Mouse (Mus musculus) intestine, embryonic 15.5 days (tissue): ENCODE measurements at regions not wholly inside any gene's neighbourhood (a gene's known extent, or its start where the extent isn't known, plus 50 kb on each side); places are given as distances from the start of the nearest gene placed in this dataset.

Experiments used
- ATAC-seq: fragments of 200-750 bp; cut with Nextera tagmentation; 2 replicates; pipeline ENCODE4 v1.8.0; 2017; ENCODE audit warnings: moderate TSS enrichment, moderate library complexity
- H3K27ac ChIP-seq: fragments of 300-500 bp; sonication (generic); 2 replicates; pipeline ENCODE4 v1.5.1; 2015; ENCODE audit warnings: mild to moderate bottlenecking, inconsistent platforms
- H3K27me3 ChIP-seq: fragments of 300-500 bp; sonication (generic); replicated peaks from 2 replicates; pipeline ENCODE4 v1.6.1; 2015; ENCODE audit warnings: inconsistent platforms
- H3K36me3 ChIP-seq: fragments of 300-500 bp; sonication (generic); 2 replicates; pipeline ENCODE4 v1.6.1; 2015; ENCODE audit warnings: inconsistent platforms
- H3K4me1 ChIP-seq: fragments of 300-500 bp; sonication (generic); replicated peaks from 2 replicates; pipeline ENCODE4 v1.6.1; 2015; ENCODE audit warnings: inconsistent platforms
- H3K4me2 ChIP-seq: fragments of 300-500 bp; sonication (generic); replicated peaks from 2 replicates; pipeline ENCODE4 v1.6.1; 2015; ENCODE audit warnings: mild to moderate bottlenecking, inconsistent platforms
- H3K4me3 ChIP-seq: fragments of 300-500 bp; sonication (generic); replicated peaks from 2 replicates; pipeline ENCODE4 v1.5.1; 2015; ENCODE audit warnings: inconsistent platforms
- H3K9ac ChIP-seq: fragments of 300-500 bp; sonication (generic); 2 replicates; pipeline ENCODE4 v1.6.1; 2015; ENCODE audit warnings: inconsistent platforms
- H3K9me3 ChIP-seq: fragments of 300-500 bp; sonication (generic); 2 replicates; pipeline ENCODE4 v1.6.1; 2016; ENCODE audit warnings: inconsistent platforms
- WGBS: fragments of 180-500 bp; shearing (Covaris S2); methylation state at CpG from one replicate; pipeline ENCODE4 v1.1.7; 2015; 5-methylcytosine and 5-hydroxymethylcytosine counted together

DNA sequence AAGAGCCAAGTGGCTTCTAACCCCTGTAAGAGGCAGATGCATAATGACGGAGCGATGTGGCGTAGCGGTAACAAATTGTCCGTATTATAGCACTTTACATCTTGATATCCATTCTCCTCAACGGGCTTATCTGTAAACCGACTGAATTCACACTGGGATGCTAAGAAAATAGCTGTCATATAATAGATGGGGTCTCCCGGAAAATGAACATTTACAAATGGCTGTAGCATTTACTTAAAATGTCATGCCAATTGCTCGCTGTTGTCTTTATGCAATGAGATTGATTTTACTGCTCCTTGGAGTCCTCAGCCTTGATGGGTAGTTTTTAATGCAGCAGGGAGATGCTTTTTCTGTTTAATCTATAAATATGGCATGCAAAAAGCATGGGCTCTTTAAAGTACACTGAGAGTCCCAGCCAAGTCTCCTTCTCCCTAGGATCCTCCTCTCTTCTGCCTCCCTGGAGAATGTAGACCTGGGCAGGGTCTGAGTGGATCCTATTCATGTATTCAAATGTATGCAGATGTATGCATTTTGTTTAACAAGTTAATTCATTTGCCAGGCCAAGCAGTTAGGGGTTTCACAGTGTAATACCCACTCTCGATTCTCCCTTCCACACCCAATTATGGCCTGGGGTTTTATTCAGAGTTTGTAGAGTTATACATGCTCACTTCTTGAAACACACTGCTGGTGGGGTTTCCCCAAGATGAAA lies 233.9 kb upstream of the Sdk2 start:
- Histone ChIP-seq H3K4me1 (no peaks in the 10 kb centered on the region), H3K27me3 (no peaks in the 10 kb centered on the region), H3K4me2 (no peak overlapping the region), H3K36me3 (no peaks in the 10 kb centered on the region), H3K27ac (no peak overlapping the region), H3K9me3 (no peaks in the 10 kb centered on the region), H3K4me3 (no peak overlapping the region), H3K9ac (no peak overlapping the region)
- 85% methylated on average over 10 of the region's 10 CpGs for WGBS
- no peak for ATAC-seq

GRCm38 (mm10) chr11:114296816-114297334 lies 230.0 kb upstream of the Sdk2 start:
- H3K36me3 ChIP-seq: no peaks in the 10 kb centered on the region
- no peak overlapping the region for H3K27ac ChIP-seq
- no peaks in the 10 kb centered on the region; the same call in 1 of the 2 replicates for H3K27me3 ChIP-seq
- ATAC-seq: no peak
- no peak overlapping the region for H3K9ac ChIP-seq
- no peaks in the 10 kb centered on the region for H3K9me3 ChIP-seq
- no peak overlapping the region for H3K4me2 ChIP-seq
- 74% methylated on average over 10 of the region's 10 CpGs for WGBS
- no peak overlapping the region for H3K4me3 ChIP-seq
- no peaks in the 10 kb centered on the region for H3K4me1 ChIP-seq

DNA sequence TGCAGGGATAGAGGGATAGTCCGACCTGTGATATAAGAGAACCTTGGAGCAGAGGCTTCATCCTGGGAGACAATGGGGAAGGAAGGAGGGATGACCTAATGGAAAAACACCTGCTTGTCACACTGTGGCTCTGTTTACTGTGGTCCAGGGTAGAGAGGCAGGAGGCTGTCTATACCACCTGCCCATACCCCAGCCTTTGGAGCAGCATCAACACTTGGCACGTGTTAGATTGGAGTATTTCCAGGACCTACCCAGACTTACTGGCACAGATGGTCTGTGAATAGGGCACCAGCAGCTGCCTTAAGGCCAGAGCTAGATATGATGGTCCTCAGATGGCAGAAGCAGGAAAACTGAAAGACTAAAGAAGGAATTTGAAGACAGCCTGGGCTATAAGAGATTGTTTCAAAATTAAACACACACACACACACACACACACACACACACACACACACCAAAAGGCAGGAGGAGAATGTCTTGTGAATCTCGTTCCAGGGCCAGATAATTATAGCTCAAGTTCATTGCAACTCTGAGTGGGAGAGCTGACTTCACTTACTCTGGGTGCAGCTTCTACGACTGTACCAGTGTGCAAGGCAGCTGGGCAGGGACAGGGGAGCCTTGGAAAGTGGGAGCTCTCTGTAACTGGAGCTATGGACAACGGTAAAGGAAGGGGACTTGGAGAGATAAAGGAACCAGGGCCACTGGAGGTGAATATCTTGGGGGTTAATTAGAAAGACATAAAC lies 227.8 kb upstream of the Sdk2 start:
- Histone ChIP-seq H3K4me2 (no peak overlapping the region), H3K36me3 (no peaks in the 10 kb centered on the region), H3K27ac (no peak overlapping the region), H3K4me1 (no peaks in the 10 kb centered on the region), H3K27me3 (no peaks in the 10 kb centered on the region; the same call in 1 of the 2 replicates), H3K4me3 (no peak overlapping the region), H3K9me3 (no peaks in the 10 kb centered on the region), H3K9ac (no peak overlapping the region)
- no peak for ATAC-seq
- 53% methylated on average over 5 of the region's 5 CpGs for WGBS

DNA sequence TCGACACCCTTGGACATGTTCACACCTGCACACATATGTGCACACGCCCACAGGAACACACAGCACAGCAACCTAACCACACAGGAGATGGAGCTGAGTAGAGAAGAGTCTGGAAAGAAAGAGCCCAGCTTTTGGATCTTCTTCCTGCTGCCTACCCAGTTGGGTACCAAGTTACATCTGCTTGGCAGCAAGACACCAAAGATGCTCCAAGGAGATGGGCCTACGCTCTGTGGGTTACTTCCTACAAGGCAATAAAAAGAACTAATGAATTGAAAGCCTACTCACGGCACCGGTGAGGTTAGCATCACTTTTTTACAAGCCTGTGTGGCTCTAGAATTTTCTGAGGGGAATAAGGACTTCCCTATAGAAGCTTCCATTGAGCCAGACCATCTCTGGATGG lies 224.4 kb upstream of the Sdk2 start:
- no peak overlapping the region for H3K4me3 ChIP-seq
- WGBS: 88% methylated on average over 5 of the region's 5 CpGs
- H3K27me3 ChIP-seq: no peaks in the 10 kb centered on the region; the same call in 1 of the 2 replicates
- no peak overlapping the region for H3K4me2 ChIP-seq
- no peak for ATAC-seq
- no peak overlapping the region for H3K27ac ChIP-seq
- H3K36me3 ChIP-seq: no peaks in the 10 kb centered on the region
- no peak overlapping the region for H3K9ac ChIP-seq
- H3K4me1 ChIP-seq: no peaks in the 10 kb centered on the region
- no peaks in the 10 kb centered on the region for H3K9me3 ChIP-seq

- no peak overlapping the region for H3K9ac ChIP-seq
- H3K27ac ChIP-seq: no peak overlapping the region
- no peak for ATAC-seq
- H3K4me1 ChIP-seq: no peaks in the 10 kb centered on the region
- H3K36me3 ChIP-seq: no peaks in the 10 kb centered on the region
- no peaks in the 10 kb centered on the region for H3K9me3 ChIP-seq
- H3K4me3 ChIP-seq: no peak overlapping the region
- H3K4me2 ChIP-seq: no peak overlapping the region
- WGBS: 88% methylated on average over 1 of the region's 1 CpGs
- no peaks in the 10 kb centered on the region; the same call in 1 of the 2 replicates for H3K27me3 ChIP-seq
Measured at GRCm38 (mm10) chr11:114289946-114290345, 223.1 kb upstream of the Sdk2 start.

DNA sequence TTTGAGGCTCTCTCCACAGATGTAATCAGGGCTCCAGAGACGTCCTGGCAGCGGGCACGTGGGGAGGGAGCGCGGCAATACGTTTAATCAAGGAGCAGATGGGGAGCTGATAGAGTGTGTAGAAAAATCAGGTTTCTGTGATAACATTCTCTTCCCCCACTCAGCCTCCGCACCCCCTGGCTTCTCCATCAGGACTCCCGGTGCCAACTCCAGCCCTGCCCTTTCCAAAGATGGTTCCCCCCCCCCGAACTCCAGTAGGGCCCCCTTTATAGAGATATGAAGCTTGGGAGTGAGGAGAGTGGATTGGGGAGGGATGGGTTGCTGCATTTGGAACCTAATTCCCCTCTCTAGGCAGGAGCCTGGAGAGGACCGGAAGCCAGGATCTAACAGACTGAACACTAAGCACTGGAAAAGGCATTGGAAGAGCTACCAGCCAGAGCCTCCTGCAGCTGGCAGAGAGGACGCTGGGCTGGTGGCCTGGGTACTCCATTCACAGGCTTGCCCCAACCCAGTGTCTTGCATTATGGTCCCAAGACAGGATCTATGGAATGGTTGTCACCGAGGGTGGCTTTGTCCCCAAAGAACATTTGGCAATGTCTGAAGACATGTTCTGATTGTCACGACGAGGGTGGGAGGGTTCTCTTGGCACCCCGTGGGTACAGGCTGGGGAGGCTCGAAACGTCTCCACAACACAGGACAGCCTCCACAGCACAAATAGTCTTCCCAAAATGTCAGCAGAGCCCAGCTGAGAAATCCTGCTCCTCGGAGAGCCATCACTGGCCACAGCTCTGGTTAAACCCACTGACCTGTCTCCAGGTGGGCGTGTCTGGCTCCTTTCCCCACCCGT lies 218.2 kb upstream of the Sdk2 start:
- Histone ChIP-seq H3K9me3 (no peaks in the 10 kb centered on the region), H3K36me3 (no peaks in the 10 kb centered on the region), H3K4me1 (no peaks in the 10 kb centered on the region), H3K27me3 (no peaks in the 10 kb centered on the region), H3K4me3 (no peak overlapping the region), H3K9ac (no peak overlapping the region), H3K4me2 (no peak overlapping the region), H3K27ac (no peak overlapping the region)
- 80% methylated on average over 20 of the region's 20 CpGs for WGBS
- no peak for ATAC-seq

GRCm38 (mm10) chr11:114283208-114283607 lies 216.4 kb upstream of the Sdk2 start:
- no peaks in the 10 kb centered on the region for H3K27me3 ChIP-seq
- H3K4me2 ChIP-seq: no peak overlapping the region
- no peak for ATAC-seq
- no peaks in the 10 kb centered on the region for H3K4me1 ChIP-seq
- no peak overlapping the region for H3K9ac ChIP-seq
- H3K9me3 ChIP-seq: no peaks in the 10 kb centered on the region
- no peak overlapping the region for H3K4me3 ChIP-seq
- 54% methylated on average over 4 of the region's 5 CpGs for WGBS
- H3K27ac ChIP-seq: no peak overlapping the region
- no peaks in the 10 kb centered on the region for H3K36me3 ChIP-seq

GRCm38 (mm10) chr11:114282566-114282965 lies 215.7 kb upstream of the Sdk2 start:
- Histone ChIP-seq H3K4me3 (no peak overlapping the region), H3K27me3 (no peaks in the 10 kb centered on the region), H3K4me2 (no peak overlapping the region), H3K4me1 (no peaks in the 10 kb centered on the region), H3K9me3 (no peaks in the 10 kb centered on the region), H3K27ac (no peak overlapping the region), H3K9ac (no peak overlapping the region), H3K36me3 (no peaks in the 10 kb centered on the region)
- 50% methylated on average over 5 of the region's 5 CpGs for WGBS
- no peak for ATAC-seq

DNA sequence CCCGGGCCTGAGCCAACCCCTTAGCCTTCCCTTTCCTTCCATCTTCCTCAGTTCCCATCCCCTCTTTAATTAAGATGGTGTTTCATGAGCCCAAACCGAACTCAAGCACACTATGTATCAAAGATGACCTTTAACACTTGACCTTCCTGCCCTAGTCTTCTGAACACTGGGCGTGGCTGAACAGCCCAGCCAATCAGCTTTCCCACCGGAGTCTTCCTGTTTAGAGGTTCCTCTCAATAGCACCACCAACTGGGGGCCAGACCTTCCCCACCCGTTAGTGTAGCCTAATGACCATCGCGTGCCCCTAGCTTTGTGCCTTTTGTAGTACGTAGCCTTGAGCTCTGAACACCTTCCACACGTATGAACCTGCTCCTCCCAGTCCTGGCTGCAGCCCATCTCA lies 215.0 kb upstream of the Sdk2 start:
- Histone ChIP-seq H3K4me1 (no peaks in the 10 kb centered on the region), H3K27me3 (no peaks in the 10 kb centered on the region), H3K4me2 (no peak overlapping the region), H3K27ac (no peak overlapping the region), H3K9ac (no peak overlapping the region), H3K36me3 (no peaks in the 10 kb centered on the region), H3K9me3 (no peaks in the 10 kb centered on the region), H3K4me3 (no peak overlapping the region)
- WGBS: 86% methylated on average over 9 of the region's 9 CpGs
- ATAC-seq: no peak

DNA sequence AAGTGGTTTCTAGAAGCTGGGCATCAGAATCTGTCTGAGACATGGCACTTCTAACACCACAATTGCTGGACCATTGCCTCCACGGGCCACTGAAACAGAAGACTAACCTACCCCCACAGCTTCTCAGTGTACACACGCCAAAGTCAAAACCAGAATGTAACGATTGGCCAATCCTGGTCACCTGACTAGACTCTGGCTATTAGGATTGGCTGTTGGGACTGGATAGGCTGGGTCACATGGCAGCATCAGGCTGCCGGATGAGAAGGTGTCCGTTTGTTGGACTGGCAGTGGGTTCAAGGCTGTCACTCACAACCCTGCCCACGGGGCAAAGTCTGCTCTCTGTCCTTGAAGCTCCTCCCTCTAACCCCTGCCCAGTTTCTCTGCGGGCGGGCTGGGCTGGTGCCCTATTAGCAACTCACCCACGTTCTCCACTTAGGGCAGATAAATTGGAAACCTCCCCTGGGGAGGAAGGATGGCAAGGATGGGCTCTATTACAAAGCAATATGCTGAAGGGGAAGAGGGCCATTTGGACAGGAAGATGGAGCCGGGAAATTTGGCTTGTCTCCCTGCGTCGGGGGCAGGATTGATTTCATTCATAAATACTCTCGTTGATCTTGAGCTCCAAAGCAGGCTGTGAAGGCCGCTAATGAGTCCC lies 214.3 kb upstream of the Sdk2 start:
- Histone ChIP-seq H3K4me1 (no peaks in the 10 kb centered on the region), H3K9ac (no peak overlapping the region), H3K4me3 (no peak overlapping the region), H3K27ac (no peak overlapping the region), H3K27me3 (no peaks in the 10 kb centered on the region), H3K4me2 (no peak overlapping the region), H3K36me3 (no peaks in the 10 kb centered on the region), H3K9me3 (no peaks in the 10 kb centered on the region)
- 84% methylated on average over 14 of the region's 14 CpGs for WGBS
- ATAC-seq: no peak

GRCm38 (mm10) chr11:114277513-114278304 lies 210.9 kb upstream of the Sdk2 start:
- Histone ChIP-seq H3K4me1 (no peaks in the 10 kb centered on the region), H3K9ac (no peak overlapping the region), H3K4me3 (no peak overlapping the region), H3K4me2 (no peak overlapping the region), H3K36me3 (no peaks in the 10 kb centered on the region), H3K27me3 (no peaks in the 10 kb centered on the region), H3K9me3 (no peaks in the 10 kb centered on the region), H3K27ac (no peak overlapping the region)
- ATAC-seq: no peak
- 77% methylated on average over 26 of the region's 26 CpGs for WGBS
